Mouse (Mus musculus): Measurements from ENCODE around the gene BC107364. TPM values are rescaled to one million over a fixed set of nuclear protein-coding genes. Genes with fewer than 3 reads are reported as not detected.
"Not testable (repeated sequence)": the region's sequence is repeated elsewhere in the genome, so short reads cannot be mapped to it uniquely, and the experiment has no call there.

The BC107364 gene
- polyA plus RNA-seq, 1 experiment from 2014 or later, result not detected

DNA sequence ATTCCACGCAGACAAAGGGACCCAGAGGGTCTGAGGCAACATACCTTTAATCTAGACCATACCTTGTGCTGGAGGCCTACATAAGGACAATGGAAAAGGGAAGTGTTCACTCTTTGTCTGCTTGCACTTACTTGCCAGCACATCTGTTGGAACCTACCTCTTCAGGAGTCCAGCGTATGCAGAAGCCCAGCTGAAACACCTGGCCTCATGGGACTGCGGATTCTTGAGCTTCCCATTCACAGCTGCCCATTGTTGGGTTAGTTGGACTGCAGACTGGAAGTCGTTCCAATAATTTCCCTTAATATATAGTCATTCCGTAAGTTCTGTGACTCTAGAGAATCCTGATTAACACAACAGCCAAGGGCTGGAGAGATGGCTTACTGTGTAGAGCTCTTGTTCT is 20.0 kb upstream of the BC107364 start:
- H3K27me3 ChIP-seq, result peaks cover 86% of the 10 kb centered on the region
- H3K4me1 ChIP-seq (replicated peaks), result peaks cover 4% of the 10 kb centered on the region
- H3K9ac ChIP-seq, result no peak overlapping the region
- H3K4me2 ChIP-seq, result no peak overlapping the region
- no peaks in the 10 kb centered on the region for H3K9me3 ChIP-seq (replicated peaks)
- 66% methylated on average over 5 of the region's 5 CpGs for WGBS (ENCODE audit: insufficient replicate concordance)
- H3K27ac ChIP-seq (replicated peaks), result no peak overlapping the region
- H3K36me3 ChIP-seq (replicated peaks), result no peaks in the 10 kb centered on the region
- H3K4me3 ChIP-seq (replicated peaks), result no peak overlapping the region
- ATAC-seq (ENCODE audit: insufficient read depth), result no peak

DNA sequence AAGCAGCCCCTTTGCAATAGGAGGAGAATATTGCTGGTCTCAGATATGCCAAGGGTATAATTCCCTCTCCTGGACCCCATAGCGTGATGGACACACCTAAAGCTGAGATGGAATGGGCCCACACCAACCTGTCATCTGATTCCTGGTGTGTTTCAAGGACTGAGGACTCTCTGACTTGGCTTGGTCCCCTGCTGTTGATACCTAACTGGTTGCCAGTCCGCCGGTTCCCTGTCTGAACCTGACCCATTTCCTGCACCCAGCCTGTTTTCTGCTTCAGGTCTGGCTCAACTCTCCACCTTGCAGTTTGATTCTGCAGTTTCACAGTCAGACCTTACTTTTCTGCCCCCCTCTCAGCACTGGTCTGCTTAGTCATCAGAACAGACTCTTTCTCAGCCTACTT is 17.5 kb upstream of the BC107364 start:
- no peak overlapping the region for H3K9ac ChIP-seq
- peaks cover 85% of the 10 kb centered on the region for H3K27me3 ChIP-seq
- H3K9me3 ChIP-seq (replicated peaks), result no peaks in the 10 kb centered on the region
- no peak overlapping the region for H3K27ac ChIP-seq (replicated peaks)
- H3K4me3 ChIP-seq (replicated peaks), result no peak overlapping the region
- no peaks in the 10 kb centered on the region for H3K36me3 ChIP-seq (replicated peaks)
- H3K4me2 ChIP-seq, result no peak overlapping the region
- 71% methylated on average over 3 of the region's 3 CpGs for WGBS (ENCODE audit: insufficient replicate concordance)
- ATAC-seq (ENCODE audit: insufficient read depth), result no peak
- H3K4me1 ChIP-seq (replicated peaks), result no peaks in the 10 kb centered on the region

- ATAC-seq (ENCODE audit: insufficient read depth); H3K36me3 ChIP-seq (replicated peaks); H3K27ac ChIP-seq (replicated peaks); H3K4me1 ChIP-seq (replicated peaks); H3K4me3 ChIP-seq (replicated peaks); H3K9me3 ChIP-seq (replicated peaks); H3K9ac ChIP-seq; H3K4me2 ChIP-seq: not testable (repeated sequence)
- peaks cover 82% of the 10 kb centered on the region for H3K27me3 ChIP-seq
- WGBS (ENCODE audit: insufficient replicate concordance), result 69% methylated on average over 3 of the region's 3 CpGs
Measured at GRCm38 (mm10) chr3:96468335-96468734, 16.2 kb upstream of the BC107364 start.

DNA sequence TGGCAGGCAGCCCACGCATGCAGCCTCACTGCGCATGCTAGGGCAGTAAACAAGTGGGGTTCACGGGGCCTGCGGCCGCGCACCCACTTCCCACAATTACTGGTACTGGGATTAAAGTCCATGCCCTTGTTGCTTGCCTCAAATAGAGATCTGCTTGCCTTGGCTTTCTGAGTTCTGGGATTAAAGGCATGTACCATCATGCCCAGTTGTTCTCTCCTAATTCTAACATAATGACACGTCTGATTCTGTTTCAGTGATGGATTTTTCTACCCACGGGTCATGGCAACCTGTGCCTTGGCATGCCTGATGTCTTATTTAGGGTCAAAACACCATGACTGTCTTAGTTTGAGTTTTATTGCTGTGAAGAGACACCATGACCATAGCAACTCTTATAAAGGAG is 15.5 kb upstream of the BC107364 start:
- no peaks in the 10 kb centered on the region for H3K36me3 ChIP-seq (replicated peaks)

DNA sequence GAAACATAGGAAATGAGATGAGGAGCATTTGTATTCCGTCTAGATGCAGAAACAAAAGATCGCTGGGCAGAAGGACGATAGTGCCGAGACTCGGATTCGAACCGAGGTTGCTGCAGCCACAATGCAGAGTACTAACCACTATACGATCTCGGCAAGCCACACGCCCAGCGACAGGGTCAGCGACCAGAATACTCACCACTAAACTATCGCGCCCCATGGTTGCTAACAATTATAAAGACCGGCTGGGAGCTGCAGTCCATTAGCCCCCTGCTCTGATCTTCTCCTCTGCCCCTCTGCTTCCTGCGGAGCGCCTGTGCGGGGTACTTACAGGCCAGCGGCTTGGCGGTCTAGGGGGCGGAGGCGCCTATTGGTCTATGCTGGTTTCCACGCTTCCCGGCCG is 11.8 kb upstream of the BC107364 start:
- Histone ChIP-seq H3K36me3 (replicated peaks) (no peaks in the 10 kb centered on the region), H3K27me3 (peaks cover 45% of the 10 kb centered on the region), H3K27ac (replicated peaks) (no peak overlapping the region), H3K4me1 (replicated peaks) (no peaks in the 10 kb centered on the region; the same call in 1 of the 2 replicates), H3K4me3 (replicated peaks) (no peak overlapping the region), H3K9ac (no peak overlapping the region), H3K9me3 (replicated peaks) (no peaks in the 10 kb centered on the region), H3K4me2 (peak overlapping the region; percentile 25; the same call in 1 of the 2 replicates)
- no peak for ATAC-seq (ENCODE audit: insufficient read depth)
- WGBS (ENCODE audit: insufficient replicate concordance), result 9% methylated on average over 25 of the region's 25 CpGs

More for the DNA sequence above, 15.5 kb upstream of the BC107364 start:
- Histone ChIP-seq H3K9ac (no peak overlapping the region), H3K4me2 (no peak overlapping the region), H3K9me3 (replicated peaks) (no peaks in the 10 kb centered on the region), H3K4me3 (replicated peaks) (no peak overlapping the region), H3K27me3 (peaks cover 75% of the 10 kb centered on the region), H3K4me1 (replicated peaks) (no peaks in the 10 kb centered on the region; the same call in 1 of the 2 replicates), H3K27ac (replicated peaks) (no peak overlapping the region)
- 80% methylated on average over 8 of the region's 8 CpGs for WGBS (ENCODE audit: insufficient replicate concordance)
- ATAC-seq (ENCODE audit: insufficient read depth), result no peak

- H3K27ac ChIP-seq (replicated peaks); H3K9me3 ChIP-seq (replicated peaks); H3K4me1 ChIP-seq (replicated peaks); ATAC-seq (ENCODE audit: insufficient read depth); H3K4me2 ChIP-seq; H3K9ac ChIP-seq; H3K4me3 ChIP-seq (replicated peaks); H3K36me3 ChIP-seq (replicated peaks): not testable (repeated sequence)
- no CpG with 5 or more reads among the region's 19 CpGs for WGBS (ENCODE audit: insufficient replicate concordance)
- peaks cover 22% of the 10 kb centered on the region for H3K27me3 ChIP-seq
Measured at GRCm38 (mm10) chr3:96460568-96460870, 8.4 kb upstream of the BC107364 start.

- not testable (repeated sequence) for H3K9ac ChIP-seq
- 0% methylated on average over 1 of the region's 58 CpGs for WGBS (ENCODE audit: insufficient replicate concordance)
- peak; percentile 59 for ATAC-seq (ENCODE audit: insufficient read depth)
Measured at GRCm38 (mm10) chr3:96459757-96460567, 7.9 kb upstream of the BC107364 start.

GRCm38 (mm10) chr3:96458886-96459439 is 6.9 kb upstream of the BC107364 start:
- peaks cover 17% of the 10 kb centered on the region for H3K27me3 ChIP-seq
- ATAC-seq (ENCODE audit: insufficient read depth), result peak; percentile 40
- not testable (repeated sequence) for H3K9me3 ChIP-seq (replicated peaks); H3K9ac ChIP-seq; H3K4me3 ChIP-seq (replicated peaks); H3K36me3 ChIP-seq (replicated peaks); H3K4me1 ChIP-seq (replicated peaks); H3K27ac ChIP-seq (replicated peaks); H3K4me2 ChIP-seq
- no CpG with 5 or more reads among the region's 48 CpGs for WGBS (ENCODE audit: insufficient replicate concordance)

More at GRCm38 (mm10) chr3:96459757-96460567, 7.9 kb upstream of the BC107364 start:
- H3K36me3 ChIP-seq (replicated peaks); H3K4me2 ChIP-seq; H3K27ac ChIP-seq (replicated peaks); H3K4me1 ChIP-seq (replicated peaks); H3K9me3 ChIP-seq (replicated peaks); H3K4me3 ChIP-seq (replicated peaks): not testable (repeated sequence)
- peaks cover 22% of the 10 kb centered on the region for H3K27me3 ChIP-seq

- H3K4me3 ChIP-seq (replicated peaks); H3K4me1 ChIP-seq (replicated peaks); H3K36me3 ChIP-seq (replicated peaks); H3K4me2 ChIP-seq; H3K27ac ChIP-seq (replicated peaks); H3K9ac ChIP-seq; H3K9me3 ChIP-seq (replicated peaks): not testable (repeated sequence)
- peak; percentile 40 for ATAC-seq (ENCODE audit: insufficient read depth)
- peaks cover 14% of the 10 kb centered on the region for H3K27me3 ChIP-seq
- no CpG with 5 or more reads among the region's 53 CpGs for WGBS (ENCODE audit: insufficient replicate concordance)
Measured at GRCm38 (mm10) chr3:96458008-96458407, 5.9 kb upstream of the BC107364 start.

- not testable (repeated sequence) for H3K9me3 ChIP-seq (replicated peaks); H3K4me1 ChIP-seq (replicated peaks); H3K4me3 ChIP-seq (replicated peaks); H3K4me2 ChIP-seq; H3K36me3 ChIP-seq (replicated peaks); H3K9ac ChIP-seq; H3K27ac ChIP-seq (replicated peaks)
- no CpG with 5 or more reads among the region's 50 CpGs for WGBS (ENCODE audit: insufficient replicate concordance)
- peak; percentile 27 for ATAC-seq (ENCODE audit: insufficient read depth)
- H3K27me3 ChIP-seq, result peaks cover 18% of the 10 kb centered on the region
Measured at GRCm38 (mm10) chr3:96451181-96451737, 847 bp downstream of the BC107364 start.

GRCm38 (mm10) chr3:96450586-96450896 is 1.6 kb downstream of the BC107364 start:
- not testable (repeated sequence) for H3K9ac ChIP-seq
- ATAC-seq (ENCODE audit: insufficient read depth), result peak; percentile 26

More at GRCm38 (mm10) chr3:96450586-96450896, 1.6 kb downstream of the BC107364 start:
- H3K36me3 ChIP-seq (replicated peaks); H3K4me3 ChIP-seq (replicated peaks); H3K4me1 ChIP-seq (replicated peaks); H3K4me2 ChIP-seq; H3K27ac ChIP-seq (replicated peaks); H3K9me3 ChIP-seq (replicated peaks): not testable (repeated sequence)
- peaks cover 22% of the 10 kb centered on the region for H3K27me3 ChIP-seq
- no CpG with 5 or more reads among the region's 10 CpGs for WGBS (ENCODE audit: insufficient replicate concordance)
